4 mouse cellular contexts compared by ENCODE assay signal in the genomic region with DNA sequence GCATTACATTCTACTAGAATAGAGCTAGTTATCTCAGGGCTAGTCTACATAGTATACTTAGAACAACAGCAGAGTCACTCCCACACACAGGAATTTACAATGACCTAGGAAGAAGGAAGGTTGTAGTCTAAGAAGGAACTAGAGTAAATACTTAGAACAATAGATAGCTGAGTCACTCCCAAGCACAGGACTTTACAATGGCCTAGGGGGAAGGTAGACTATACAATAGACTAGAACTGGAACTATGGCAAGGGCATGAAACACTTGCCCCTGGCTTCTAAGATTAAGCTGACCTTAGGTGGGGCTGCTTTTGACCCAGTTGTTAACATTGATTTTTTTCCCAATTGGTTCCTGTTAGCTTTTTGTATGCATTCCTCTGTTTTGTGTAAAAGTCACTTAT.
DNase-seq lines count a peak whose midpoint lies in the region; TF ChIP-seq lines count a peak whose summit lies in the region.
"Not testable (repeated sequence)": the region's sequence is repeated elsewhere in the genome, so short reads cannot be mapped to it uniquely, and the experiment has no call there.

No protein-coding gene starts in this region.

- H3K27ac ChIP-seq in ES-E14 (ENCODE audit: insufficient read depth, low read depth, low read length, poor library complexity, severe bottlenecking), result not testable (repeated sequence)

- not testable (repeated sequence) for H3K36me3 ChIP-seq in ES-E14 (ENCODE audit: control insufficient read depth, insufficient read depth, low read length, poor library complexity, severe bottlenecking)

- not testable (repeated sequence) for H3K4me1 ChIP-seq in ES-E14 (ENCODE audit: control insufficient read depth in 2 of 2, insufficient read depth in 2 of 2, low read length in 2 of 2, poor library complexity in 1 of 2)

- not testable (repeated sequence) for H3K9me3 ChIP-seq in ES-E14 (ENCODE audit: control insufficient read depth, insufficient read depth, low read depth, low read length)

- DNase-seq in ES-CJ7 (ENCODE audit: low read depth, low spot score), result peak; percentile 84
- not testable (repeated sequence) for DNase-seq in ES-E14 (ENCODE audit: low read depth, low spot score)
- DNase-seq in R1 (ENCODE audit: low read depth, low spot score), result peak; percentile 93
- DNase-seq in ZHBTc4 (ENCODE audit: low read depth, low spot score), result peak; percentile 85

- in situ Hi-C loops in ES-E14 (cut with MboI; ENCODE audit: low sequenced_read_pairs in 2 of 2, unreplicated experiment in 2 of 2), result not testable (repeated sequence)

- H3K9ac ChIP-seq in ES-E14 (ENCODE audit: insufficient read depth, low read depth, low read length, poor library complexity, severe bottlenecking), result not testable (repeated sequence)

- not testable (repeated sequence) for H3K4me3 ChIP-seq in ES-E14 (ENCODE audit: insufficient read depth in 1 of 2, low read depth in 1 of 2, low read length in 2 of 2, poor library complexity in 1 of 2, severe bottlenecking in 1 of 2)

TF ChIP-seq in ES-E14, 5 proteins besides CTCF, POLR2A, EP300 and RAD21:
- TF ChIP-seq MAFK (IDR thresholded peaks at IDR 0.05; ENCODE audit: insufficient read depth, low read depth, low read length), result peak; percentile 73
